Mouse (Mus musculus): ENCODE data around the gene Tada2a. TPM values are rescaled to one million over a fixed set of nuclear protein-coding genes. Genes with fewer than 3 reads are reported as not detected.

Gene Tada2a
- polyA plus RNA-seq, 1 experiment from 2014 or later: 32.8 TPM

GRCm38 (mm10) chr11:84097251-84097998 lies 32.0 kb downstream of the Tada2a start:
- no peaks in the 10 kb centered on the region for H3K9me3 ChIP-seq (ENCODE audit: control insufficient read depth, low read length)
- WGBS: 84% methylated on average over 5 of the region's 5 CpGs
- H3K36me3 ChIP-seq (ENCODE audit: control insufficient read depth, insufficient read depth, low read length): no peaks in the 10 kb centered on the region; the same call in 1 of the 2 replicates
- no peaks in the 10 kb centered on the region for H3K27me3 ChIP-seq (ENCODE audit: control insufficient read depth, insufficient read depth, low read length)
- H3K4me3 ChIP-seq (ENCODE audit: low read depth, low read length): no peak overlapping the region
- H3K4me1 ChIP-seq (ENCODE audit: control insufficient read depth, insufficient read depth, low read length): no peaks in the 10 kb centered on the region
- ATAC-seq (ENCODE audit: insufficient read depth, low FRiP score, low TSS enrichment) (no peak), DNase-seq (ENCODE audit: low spot score) (no peak)
- H3K27ac ChIP-seq (ENCODE audit: low read depth, low read length): no peak overlapping the region
- no peak overlapping the region for H3K4me2 ChIP-seq (ENCODE audit: low read depth)
- no peak overlapping the region for H3K9ac ChIP-seq (ENCODE audit: low read length)

DNA sequence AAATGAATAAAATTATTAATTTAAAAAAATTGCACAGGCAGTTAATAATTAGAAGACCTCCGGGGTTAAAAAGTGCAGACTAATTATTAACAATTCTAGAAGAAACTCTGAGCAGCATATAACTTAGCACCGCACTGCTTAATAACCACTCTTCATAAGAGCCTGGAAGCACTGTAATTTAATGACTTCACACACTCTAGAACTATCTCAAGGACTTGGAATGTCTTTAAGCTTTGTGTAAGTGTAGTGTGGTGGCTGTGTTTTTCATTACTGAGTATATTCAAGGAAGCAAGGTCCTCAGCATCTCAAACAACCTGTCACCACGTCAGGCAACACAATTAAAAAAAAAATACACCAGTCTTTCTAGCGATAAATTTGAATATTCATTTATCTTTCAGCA lies 34.3 kb downstream of the Tada2a start:
- H3K9ac ChIP-seq (ENCODE audit: low read length): no peak overlapping the region
- ATAC-seq (ENCODE audit: insufficient read depth, low FRiP score, low TSS enrichment) (no peak), DNase-seq (ENCODE audit: low spot score) (no peak)
- no peak overlapping the region for H3K27ac ChIP-seq (ENCODE audit: low read depth, low read length)
- WGBS: 85% methylated on average over 4 of the region's 4 CpGs
- no peak overlapping the region for H3K4me2 ChIP-seq (ENCODE audit: low read depth)
- H3K9me3 ChIP-seq (ENCODE audit: control insufficient read depth, low read length): no peaks in the 10 kb centered on the region
- no peaks in the 10 kb centered on the region for H3K27me3 ChIP-seq (ENCODE audit: control insufficient read depth, insufficient read depth, low read length)
- H3K4me1 ChIP-seq (ENCODE audit: control insufficient read depth, insufficient read depth, low read length): no peaks in the 10 kb centered on the region
- no peaks in the 10 kb centered on the region; the same call in 1 of the 2 replicates for H3K36me3 ChIP-seq (ENCODE audit: control insufficient read depth, insufficient read depth, low read length)
- no peak overlapping the region for H3K4me3 ChIP-seq (ENCODE audit: low read depth, low read length)

DNA sequence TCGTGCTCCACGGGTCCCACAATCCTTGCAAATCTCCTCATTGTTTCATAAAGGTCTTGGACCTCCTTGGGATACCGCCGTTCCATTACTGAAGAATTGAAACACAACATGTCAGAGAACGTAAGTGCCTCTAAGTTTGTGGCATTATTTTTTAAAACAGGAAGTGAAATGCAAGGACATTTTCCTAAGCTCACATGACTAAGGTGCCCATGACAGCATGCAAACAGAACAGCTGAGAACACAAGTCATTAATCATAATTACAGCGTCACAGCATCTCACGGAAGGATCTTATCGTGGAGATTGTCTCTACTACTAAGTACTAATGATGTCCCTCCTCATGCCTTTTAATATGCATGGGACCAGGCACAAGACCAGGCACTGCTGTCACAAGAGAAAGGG lies 38.8 kb downstream of the Tada2a start:
- Histone ChIP-seq H3K4me1 (ENCODE audit: control insufficient read depth, insufficient read depth, low read length) (no peaks in the 10 kb centered on the region), H3K4me3 (ENCODE audit: low read depth, low read length) (no peak overlapping the region), H3K36me3 (ENCODE audit: control insufficient read depth, insufficient read depth, low read length) (no peaks in the 10 kb centered on the region; the same call in 1 of the 2 replicates), H3K27me3 (ENCODE audit: control insufficient read depth, insufficient read depth, low read length) (no peaks in the 10 kb centered on the region), H3K4me2 (ENCODE audit: low read depth) (no peak overlapping the region), H3K9ac (ENCODE audit: low read length) (no peak overlapping the region), H3K27ac (ENCODE audit: low read depth, low read length) (no peak overlapping the region), H3K9me3 (ENCODE audit: control insufficient read depth, low read length) (no peaks in the 10 kb centered on the region)
- 91% methylated on average over 8 of the region's 8 CpGs for WGBS
- ATAC-seq (ENCODE audit: insufficient read depth, low FRiP score, low TSS enrichment) (no peak), DNase-seq (ENCODE audit: low spot score) (no peak)

DNA sequence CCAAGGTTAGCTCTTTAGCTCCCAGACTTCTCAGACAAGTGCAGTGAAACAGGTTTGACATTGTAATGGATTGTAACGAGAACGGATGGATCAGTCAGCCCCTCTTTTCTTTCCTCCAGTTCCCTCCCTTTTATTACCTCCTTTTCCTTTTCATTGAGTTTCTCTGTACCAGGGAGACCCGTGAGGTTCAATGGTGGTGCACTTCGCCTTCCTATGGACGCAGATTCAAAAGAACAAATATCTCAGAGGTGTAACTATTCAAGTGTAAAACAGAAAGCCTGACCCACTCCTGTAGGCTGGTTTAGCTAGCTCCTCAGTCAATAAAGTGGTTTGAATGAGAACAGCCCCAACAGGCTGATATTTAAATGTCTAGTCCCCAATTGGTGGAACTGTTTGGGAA lies 47.5 kb downstream of the Tada2a start:
- Histone ChIP-seq H3K4me1 (ENCODE audit: control insufficient read depth, insufficient read depth, low read length) (no peaks in the 10 kb centered on the region), H3K9ac (ENCODE audit: low read length) (no peak overlapping the region), H3K27ac (ENCODE audit: low read depth, low read length) (no peak overlapping the region), H3K27me3 (ENCODE audit: control insufficient read depth, insufficient read depth, low read length) (no peaks in the 10 kb centered on the region), H3K9me3 (ENCODE audit: control insufficient read depth, low read length) (no peaks in the 10 kb centered on the region), H3K4me3 (ENCODE audit: low read depth, low read length) (no peak overlapping the region), H3K4me2 (ENCODE audit: low read depth) (no peak overlapping the region), H3K36me3 (ENCODE audit: control insufficient read depth, insufficient read depth, low read length) (peaks cover 2% of the 10 kb centered on the region; the same call in 1 of the 2 replicates)
- DNase-seq (ENCODE audit: low spot score): no peak
- 80% methylated on average over 5 of the region's 5 CpGs for WGBS
- no peak for ATAC-seq (ENCODE audit: insufficient read depth, low FRiP score, low TSS enrichment)

GRCm38 (mm10) chr11:84080327-84080726 lies 49.1 kb downstream of the Tada2a start:
- 88% methylated on average over 3 of the region's 3 CpGs for WGBS
- H3K27me3 ChIP-seq (ENCODE audit: control insufficient read depth, insufficient read depth, low read length): no peaks in the 10 kb centered on the region
- DNase-seq (ENCODE audit: low spot score) (no peak), ATAC-seq (ENCODE audit: insufficient read depth, low FRiP score, low TSS enrichment) (no peak)
- no peak overlapping the region for H3K27ac ChIP-seq (ENCODE audit: low read depth, low read length)
- H3K36me3 ChIP-seq (ENCODE audit: control insufficient read depth, insufficient read depth, low read length): peaks cover 2% of the 10 kb centered on the region; the same call in 1 of the 2 replicates
- H3K4me3 ChIP-seq (ENCODE audit: low read depth, low read length): no peak overlapping the region
- no peaks in the 10 kb centered on the region for H3K4me1 ChIP-seq (ENCODE audit: control insufficient read depth, insufficient read depth, low read length)
- no peak overlapping the region for H3K4me2 ChIP-seq (ENCODE audit: low read depth)
- no peaks in the 10 kb centered on the region for H3K9me3 ChIP-seq (ENCODE audit: control insufficient read depth, low read length)
- H3K9ac ChIP-seq (ENCODE audit: low read length): no peak overlapping the region

DNA sequence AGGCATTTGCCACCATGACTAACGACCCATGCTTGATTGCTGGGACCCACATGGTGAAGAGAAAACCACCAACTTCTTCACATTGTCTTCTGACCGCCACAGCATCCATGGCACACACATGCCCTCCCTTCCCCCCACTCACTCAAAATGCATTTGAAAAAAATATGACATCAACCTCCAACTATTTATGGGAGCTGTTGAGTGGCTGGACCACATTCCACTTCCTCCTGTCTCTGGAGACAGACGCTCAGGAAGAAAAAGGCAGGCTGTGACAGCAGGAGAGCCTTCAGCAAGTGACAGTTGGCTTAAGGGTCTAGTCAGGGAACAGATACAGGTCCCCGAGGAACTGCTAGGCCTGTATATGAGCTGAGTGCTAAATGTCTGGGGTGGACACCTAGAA lies 49.5 kb downstream of the Tada2a start:
- H3K4me2 ChIP-seq (ENCODE audit: low read depth): no peak overlapping the region
- no peak for ATAC-seq (ENCODE audit: insufficient read depth, low FRiP score, low TSS enrichment)
- peaks cover 2% of the 10 kb centered on the region; the same call in 1 of the 2 replicates for H3K36me3 ChIP-seq (ENCODE audit: control insufficient read depth, insufficient read depth, low read length)
- no peaks in the 10 kb centered on the region for H3K27me3 ChIP-seq (ENCODE audit: control insufficient read depth, insufficient read depth, low read length)
- no peak overlapping the region for H3K4me3 ChIP-seq (ENCODE audit: low read depth, low read length)
- 82% methylated on average over 4 of the region's 4 CpGs for WGBS
- no peaks in the 10 kb centered on the region for H3K4me1 ChIP-seq (ENCODE audit: control insufficient read depth, insufficient read depth, low read length)
- H3K9ac ChIP-seq (ENCODE audit: low read length): no peak overlapping the region
- no peak overlapping the region for H3K27ac ChIP-seq (ENCODE audit: low read depth, low read length)
- DNase-seq (ENCODE audit: low spot score): no peak
- no peaks in the 10 kb centered on the region for H3K9me3 ChIP-seq (ENCODE audit: control insufficient read depth, low read length)

DNA sequence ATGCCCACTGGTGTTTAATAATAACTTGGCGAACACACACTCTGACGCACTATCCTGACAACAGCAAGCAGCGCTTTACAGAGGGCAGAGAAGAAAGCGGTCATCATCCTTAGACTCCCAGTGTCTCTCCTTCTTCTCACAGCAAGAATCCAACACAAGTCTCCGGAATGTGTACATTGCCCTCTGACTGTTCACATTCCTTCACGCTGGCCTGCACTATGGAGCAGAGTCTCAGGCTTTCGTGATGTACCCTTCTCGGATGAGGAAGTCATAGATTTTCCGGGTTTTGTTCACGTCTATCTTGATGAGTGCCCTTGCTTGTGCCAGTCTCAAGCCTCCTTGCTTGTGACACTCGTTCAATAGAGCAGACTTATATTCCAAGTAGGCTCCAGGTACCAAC lies 50.0 kb downstream of the Tada2a start:
- no peak overlapping the region for H3K9ac ChIP-seq (ENCODE audit: low read length)
- no peak overlapping the region for H3K27ac ChIP-seq (ENCODE audit: low read depth, low read length)
- 93% methylated on average over 11 of the region's 11 CpGs for WGBS
- no peaks in the 10 kb centered on the region for H3K4me1 ChIP-seq (ENCODE audit: control insufficient read depth, insufficient read depth, low read length)
- H3K4me3 ChIP-seq (ENCODE audit: low read depth, low read length): no peak overlapping the region
- H3K36me3 ChIP-seq (ENCODE audit: control insufficient read depth, insufficient read depth, low read length): peaks cover 2% of the 10 kb centered on the region; the same call in 1 of the 2 replicates
- no peak overlapping the region for H3K4me2 ChIP-seq (ENCODE audit: low read depth)
- no peak for DNase-seq (ENCODE audit: low spot score)
- H3K27me3 ChIP-seq (ENCODE audit: control insufficient read depth, insufficient read depth, low read length): no peaks in the 10 kb centered on the region
- no peaks in the 10 kb centered on the region for H3K9me3 ChIP-seq (ENCODE audit: control insufficient read depth, low read length)
- ATAC-seq (ENCODE audit: insufficient read depth, low FRiP score, low TSS enrichment): no peak

GRCm38 (mm10) chr11:84078601-84079000 lies 50.8 kb downstream of the Tada2a start:
- DNase-seq (ENCODE audit: low spot score): no peak
- no peak for ATAC-seq (ENCODE audit: insufficient read depth, low FRiP score, low TSS enrichment)
- Histone ChIP-seq H3K4me2 (ENCODE audit: low read depth) (no peak overlapping the region), H3K36me3 (ENCODE audit: control insufficient read depth, insufficient read depth, low read length) (peaks cover 2% of the 10 kb centered on the region; the same call in 1 of the 2 replicates), H3K27ac (ENCODE audit: low read depth, low read length) (no peak overlapping the region), H3K27me3 (ENCODE audit: control insufficient read depth, insufficient read depth, low read length) (no peaks in the 10 kb centered on the region), H3K9ac (ENCODE audit: low read length) (no peak overlapping the region), H3K9me3 (ENCODE audit: control insufficient read depth, low read length) (no peaks in the 10 kb centered on the region), H3K4me3 (ENCODE audit: low read depth, low read length) (no peak overlapping the region), H3K4me1 (ENCODE audit: control insufficient read depth, insufficient read depth, low read length) (no peaks in the 10 kb centered on the region)
- 91% methylated on average over 9 of the region's 9 CpGs for WGBS

DNA sequence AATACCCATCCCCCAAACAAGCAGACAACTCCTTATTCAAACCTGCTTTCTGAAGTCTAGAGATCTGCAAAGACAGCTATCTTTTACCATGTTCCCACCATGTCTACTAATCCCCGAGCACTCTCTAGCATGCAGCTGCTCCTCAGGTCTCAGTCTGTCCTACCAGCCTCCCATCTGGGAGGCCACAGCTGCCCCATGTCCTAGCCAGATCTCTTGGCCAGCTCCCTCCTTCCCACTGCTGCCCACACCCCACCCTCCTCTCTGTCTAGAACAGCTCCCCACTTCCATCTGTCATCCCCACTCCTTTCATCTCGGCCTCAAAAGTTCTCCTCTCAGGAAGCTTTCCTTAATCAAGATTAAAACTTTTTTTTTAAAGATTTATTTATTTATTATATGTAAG lies 52.4 kb downstream of the Tada2a start:
- no peaks in the 10 kb centered on the region for H3K27me3 ChIP-seq (ENCODE audit: control insufficient read depth, insufficient read depth, low read length)
- no peaks in the 10 kb centered on the region for H3K4me1 ChIP-seq (ENCODE audit: control insufficient read depth, insufficient read depth, low read length)
- no peak overlapping the region for H3K9ac ChIP-seq (ENCODE audit: low read length)
- H3K4me2 ChIP-seq (ENCODE audit: low read depth): no peak overlapping the region
- H3K4me3 ChIP-seq (ENCODE audit: low read depth, low read length): no peak overlapping the region
- ATAC-seq (ENCODE audit: insufficient read depth, low FRiP score, low TSS enrichment) (no peak), DNase-seq (ENCODE audit: low spot score) (no peak)
- 78% methylated on average over 2 of the region's 2 CpGs for WGBS
- H3K36me3 ChIP-seq (ENCODE audit: control insufficient read depth, insufficient read depth, low read length): peaks cover under 1% of the 10 kb centered on the region; the same call in 1 of the 2 replicates
- H3K27ac ChIP-seq (ENCODE audit: low read depth, low read length): no peak overlapping the region
- no peaks in the 10 kb centered on the region for H3K9me3 ChIP-seq (ENCODE audit: control insufficient read depth, low read length)

Measured in neural tube, embryonic 11.5 days (tissue).